Mouse (Mus musculus) limb, embryonic 12.5 days (tissue): ENCODE measurements around the gene Mgat4e. TPM values are rescaled to one million over a fixed set of nuclear protein-coding genes. Genes with fewer than 3 reads are reported as not detected.

Experiments
- ATAC-seq: fragments of 200-750 bp; cut with Nextera tagmentation; 2 replicates; pipeline ENCODE4 v1.8.0; 2017; ENCODE audit warnings: low read depth, moderate TSS enrichment; ENCODE audit not compliant: insufficient number of reproducible peaks, insufficient read depth, low FRiP score, low TSS enrichment
- H3K27ac ChIP-seq: fragments of 300-500 bp; sonication (generic); 2 replicates; pipeline ENCODE4 v1.5.1; 2016; ENCODE audit warnings: mild to moderate bottlenecking, moderate library complexity
- H3K27me3 ChIP-seq: fragments of 300-500 bp; sonication (generic); 2 replicates; pipeline ENCODE4 v1.6.1; 2016; ENCODE audit warnings: mild to moderate bottlenecking, moderate library complexity
- H3K36me3 ChIP-seq: fragments of 300-500 bp; sonication (generic); 2 replicates; pipeline ENCODE4 v1.6.1; 2016; ENCODE audit warnings: mild to moderate bottlenecking, moderate library complexity
- H3K4me1 ChIP-seq: fragments of 300-500 bp; sonication (generic); replicated peaks from 2 replicates; pipeline ENCODE4 v1.6.1; 2016
- H3K4me2 ChIP-seq: fragments of 300-500 bp; sonication (generic); 2 replicates; pipeline ENCODE4 v1.6.1; 2016; ENCODE audit warnings: mild to moderate bottlenecking, moderate library complexity
- H3K4me3 ChIP-seq: fragments of 300-500 bp; sonication (generic); replicated peaks from 2 replicates; pipeline ENCODE4 v1.5.1; 2016; ENCODE audit warnings: mild to moderate bottlenecking
- H3K9ac ChIP-seq: fragments of 300-500 bp; sonication (generic); replicated peaks from 2 replicates; pipeline ENCODE4 v1.6.1; 2016; ENCODE audit warnings: mild to moderate bottlenecking, moderate library complexity
- H3K9me3 ChIP-seq: fragments of 300-500 bp; sonication (generic); 2 replicates; pipeline ENCODE4 v1.6.1; 2016; ENCODE audit warnings: mild to moderate bottlenecking, moderate library complexity
- WGBS: fragments of 180-500 bp; shearing (Covaris S2); methylation state at CpG from one replicate; pipeline ENCODE4 v1.1.7; 2016; 5-methylcytosine and 5-hydroxymethylcytosine counted together
- polyA plus RNA-seq: library from polyadenylated mRNA; unstranded; fragments of >200 nt; fragmentation: Nextera tagmentation; extraction: Ambion mirVana; gene quantifications from 2 replicates; pipeline ENCODE4 v1.2.1, GENCODE M21; 2016

The Mgat4e gene
- polyA plus RNA-seq, 1 experiment from 2014 or later = not detected

DNA sequence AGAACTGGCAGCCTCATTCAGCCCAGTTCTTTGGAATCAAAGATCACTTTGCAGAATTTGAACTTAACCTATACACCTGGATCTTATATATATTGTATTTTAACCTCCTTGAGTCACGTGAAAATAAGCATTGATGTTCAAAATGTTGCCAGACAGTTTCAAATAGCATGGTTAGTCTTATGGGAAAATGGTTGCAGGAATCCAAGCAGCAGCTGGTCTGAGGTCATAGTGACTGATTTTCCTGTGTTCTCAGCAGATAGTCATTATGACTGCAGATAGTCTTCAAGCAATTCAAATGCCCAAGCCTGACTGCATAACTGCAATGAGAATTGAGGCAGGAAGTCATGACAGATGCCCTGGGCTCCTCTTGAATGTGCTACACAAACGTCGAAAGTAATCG is 37.3 kb downstream of the Mgat4e start:
- Histone ChIP-seq H3K27me3 (peaks cover 38% of the 10 kb centered on the region), H3K9ac (no peak overlapping the region), H3K4me1 (peaks cover 30% of the 10 kb centered on the region), H3K36me3 (peaks cover 19% of the 10 kb centered on the region), H3K4me2 (no peak overlapping the region), H3K4me3 (no peak overlapping the region), H3K27ac (no peak overlapping the region), H3K9me3 (no peaks in the 10 kb centered on the region)
- 53% methylated on average over 4 of the region's 4 CpGs for WGBS
- no peak for ATAC-seq

DNA sequence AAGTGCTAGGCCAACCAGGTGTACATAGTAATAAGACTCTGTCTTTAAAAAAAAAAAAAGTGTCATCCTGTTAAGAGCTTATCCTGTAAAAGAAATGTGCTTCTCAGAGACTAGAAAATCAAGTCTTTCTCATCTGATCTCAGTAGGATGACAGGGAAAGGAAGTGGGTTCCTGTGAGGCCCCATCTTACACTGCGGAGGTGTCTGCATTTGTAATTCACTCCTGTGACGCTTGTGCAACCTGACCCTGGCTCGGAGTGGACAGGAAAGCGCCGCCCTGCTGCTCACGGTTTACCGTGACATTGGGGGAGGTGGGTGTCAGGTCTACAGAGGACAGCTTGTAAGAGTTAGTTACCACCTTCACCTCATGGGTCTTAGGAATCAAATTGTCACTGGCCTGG is 39.5 kb downstream of the Mgat4e start:
- 35% methylated on average over 7 of the region's 7 CpGs for WGBS

GRCm38 (mm10) chr1:134506201-134506600 is 43.3 kb downstream of the Mgat4e start:
- H3K9ac ChIP-seq = no peak overlapping the region
- H3K27ac ChIP-seq = no peak overlapping the region
- peaks cover 49% of the 10 kb centered on the region for H3K36me3 ChIP-seq
- no peak for ATAC-seq
- 87% methylated on average over 8 of the region's 8 CpGs for WGBS
- no peak overlapping the region for H3K4me3 ChIP-seq
- H3K27me3 ChIP-seq = no peaks in the 10 kb centered on the region
- H3K4me2 ChIP-seq = no peak overlapping the region
- no peaks in the 10 kb centered on the region for H3K9me3 ChIP-seq
- no peaks in the 10 kb centered on the region for H3K4me1 ChIP-seq

More for the DNA sequence above, 39.5 kb downstream of the Mgat4e start:
- Histone ChIP-seq H3K4me3 (no peak overlapping the region), H3K9me3 (no peaks in the 10 kb centered on the region), H3K27ac (no peak overlapping the region), H3K9ac (no peak overlapping the region), H3K4me2 (no peak overlapping the region), H3K4me1 (peaks cover 14% of the 10 kb centered on the region), H3K36me3 (peaks cover 37% of the 10 kb centered on the region), H3K27me3 (peaks cover 36% of the 10 kb centered on the region)
- ATAC-seq = no peak

GRCm38 (mm10) chr1:134500916-134501315 is 48.6 kb downstream of the Mgat4e start:
- peaks cover 2% of the 10 kb centered on the region; the same call in 1 of the 2 replicates for H3K4me1 ChIP-seq
- no peak overlapping the region for H3K4me2 ChIP-seq
- no peak overlapping the region for H3K9ac ChIP-seq
- H3K36me3 ChIP-seq = peaks cover 33% of the 10 kb centered on the region
- WGBS = 100% methylated on average over 1 of the region's 1 CpGs
- no peak for ATAC-seq
- H3K27me3 ChIP-seq = no peaks in the 10 kb centered on the region
- H3K27ac ChIP-seq = no peak overlapping the region
- H3K4me3 ChIP-seq = no peak overlapping the region
- no peaks in the 10 kb centered on the region for H3K9me3 ChIP-seq

GRCm38 (mm10) chr1:134495991-134496390 is 53.5 kb downstream of the Mgat4e start:
- Histone ChIP-seq H3K4me3 (0 out of 2 replicates have a peak overlapping the region, but pooled peaks have one; percentile 4), H3K9ac (no peak overlapping the region; the same call in 1 of the 2 replicates), H3K4me1 (peaks cover 14% of the 10 kb centered on the region), H3K27ac (no peak overlapping the region), H3K4me2 (peak overlapping the region; percentile 64), H3K27me3 (no peaks in the 10 kb centered on the region), H3K36me3 (peaks cover 18% of the 10 kb centered on the region), H3K9me3 (no peaks in the 10 kb centered on the region)
- 83% methylated on average over 10 of the region's 10 CpGs for WGBS
- ATAC-seq = no peak

- ATAC-seq = no peak
- Histone ChIP-seq H3K4me2 (peak overlapping the region; percentile 64), H3K4me3 (peak overlapping the region; percentile 72), H3K9me3 (no peaks in the 10 kb centered on the region), H3K36me3 (peaks cover 21% of the 10 kb centered on the region), H3K27ac (peak overlapping the region; percentile 92), H3K9ac (peak overlapping the region; percentile 64), H3K4me1 (peaks cover 14% of the 10 kb centered on the region), H3K27me3 (no peaks in the 10 kb centered on the region)
- WGBS = 24% methylated on average over 5 of the region's 5 CpGs
Observed at GRCm38 (mm10) chr1:134495216-134495539, 54.3 kb downstream of the Mgat4e start.

DNA sequence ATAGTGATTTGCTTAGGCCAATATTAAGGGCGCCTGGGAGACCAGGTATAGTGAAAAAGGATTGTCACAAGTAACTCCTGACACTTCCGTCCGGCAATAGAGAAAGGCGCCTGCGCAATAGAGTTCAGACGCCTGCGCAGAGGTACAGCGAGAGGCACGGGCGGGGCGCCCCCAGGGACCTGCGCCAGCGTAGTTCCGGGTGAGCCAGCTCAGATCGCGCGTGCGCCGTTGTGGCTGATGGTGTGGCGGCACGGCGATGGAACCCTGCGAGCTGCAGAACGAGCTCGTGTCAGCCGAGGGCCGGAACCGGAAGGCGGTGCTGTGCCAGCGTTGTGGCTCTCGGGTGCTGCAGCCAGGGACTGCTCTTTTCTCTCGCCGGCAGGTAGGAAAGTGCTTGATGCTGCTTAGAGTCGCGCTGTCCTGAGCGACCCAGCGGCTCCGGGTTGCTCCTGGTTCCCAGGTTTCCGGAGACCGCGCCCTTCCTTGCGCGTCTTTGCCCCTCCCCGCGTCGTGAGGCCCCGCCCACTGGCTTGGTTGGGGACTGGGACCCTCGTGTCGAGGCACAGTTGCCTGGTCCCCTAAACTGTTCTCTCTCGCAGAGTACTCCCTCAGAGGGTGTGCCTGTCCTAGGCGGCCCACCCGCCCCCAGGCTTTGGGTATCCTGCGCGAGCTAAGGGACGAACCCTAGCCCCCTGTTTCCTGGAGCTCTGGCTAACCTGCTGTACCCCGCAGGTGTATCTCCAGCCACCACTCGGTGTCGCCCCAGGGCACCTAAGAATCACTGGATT is 54.9 kb downstream of the Mgat4e start, which contains the start of gene Rabif:
TSS of gene Rabif (plus strand) at position 221 of the 788 bp plus-strand sequence.
- ATAC-seq = peak; percentile 97

DNA sequence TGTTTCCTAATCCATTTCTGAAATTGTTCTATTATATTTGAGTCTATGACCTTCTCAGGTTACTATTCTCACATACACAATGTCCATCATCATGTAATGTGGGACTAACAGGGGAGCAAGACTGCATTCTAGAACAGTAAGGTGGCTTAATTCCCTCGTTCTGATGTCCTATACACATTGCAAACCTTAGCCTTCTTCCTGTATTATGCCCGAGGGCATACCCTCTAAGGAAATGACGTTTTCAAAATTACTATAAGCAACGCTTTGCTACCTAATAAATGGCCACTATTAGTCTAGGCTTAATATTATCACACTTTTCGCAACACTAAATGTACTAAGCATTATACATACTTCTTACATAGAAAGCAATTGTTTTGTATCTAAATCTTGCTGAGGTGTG is 55.5 kb downstream of the Mgat4e start:
- WGBS = 30% methylated on average over 5 of the region's 5 CpGs
- peak overlapping the region; percentile 92 for H3K27ac ChIP-seq

More for the DNA sequence above, 54.9 kb downstream of the Mgat4e start, which contains the start of gene Rabif:
- Histone ChIP-seq H3K9ac (peak within 1 kb of the TSS; percentile 64), H3K27me3 (no peaks in the 10 kb centered on the region), H3K9me3 (no peaks in the 10 kb centered on the region), H3K27ac (peak within 1 kb of the TSS; percentile 92), H3K4me3 (peak within 1 kb of the TSS; percentile 72), H3K36me3 (peaks cover 24% of the 10 kb centered on the region), H3K4me2 (peak within 1 kb of the TSS; percentile 64), H3K4me1 (peaks cover 14% of the 10 kb centered on the region)
- under 1% methylated on average over 58 of the region's 58 CpGs for WGBS

DNA sequence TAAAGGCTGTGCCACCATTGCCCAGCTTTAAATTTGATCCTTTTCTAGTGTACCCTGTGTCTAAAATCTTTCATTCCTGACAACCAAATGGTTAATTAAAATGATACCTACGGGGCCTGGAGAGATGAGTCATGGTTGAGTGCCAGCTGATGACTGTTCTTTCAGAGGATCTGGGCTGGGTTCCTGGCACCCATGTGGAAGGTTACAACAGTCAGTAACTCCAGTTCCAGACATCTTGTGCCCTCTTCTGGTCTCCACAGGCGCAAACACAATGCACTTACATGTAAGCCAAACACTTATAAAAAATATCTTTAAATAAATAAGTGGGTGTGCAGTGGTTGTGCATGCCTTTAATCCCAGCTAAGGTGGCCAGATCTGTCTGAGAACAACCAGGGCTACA is 56.0 kb downstream of the Mgat4e start:
- no peak for ATAC-seq

More for the DNA sequence above, 55.5 kb downstream of the Mgat4e start:
- peak overlapping the region; percentile 64 for H3K4me2 ChIP-seq
- no peak; the same call in 1 of the 2 replicates for ATAC-seq
- peaks cover 14% of the 10 kb centered on the region for H3K4me1 ChIP-seq
- H3K36me3 ChIP-seq = peaks cover 31% of the 10 kb centered on the region
- peak overlapping the region; percentile 72 for H3K4me3 ChIP-seq
- H3K9ac ChIP-seq = peak overlapping the region; percentile 64; the same call in 1 of the 2 replicates
- no peaks in the 10 kb centered on the region for H3K27me3 ChIP-seq
- H3K9me3 ChIP-seq = no peaks in the 10 kb centered on the region

GRCm38 (mm10) chr1:134492276-134492675 is 57.2 kb downstream of the Mgat4e start:
- ATAC-seq = no peak
- H3K4me2 ChIP-seq = no peak overlapping the region
- H3K36me3 ChIP-seq = peaks cover 41% of the 10 kb centered on the region
- 78% methylated on average over 7 of the region's 7 CpGs for WGBS
- no peaks in the 10 kb centered on the region for H3K9me3 ChIP-seq
- no peak overlapping the region for H3K4me3 ChIP-seq
- no peaks in the 10 kb centered on the region for H3K27me3 ChIP-seq
- H3K9ac ChIP-seq = no peak overlapping the region
- no peak overlapping the region for H3K27ac ChIP-seq
- H3K4me1 ChIP-seq = peaks cover 14% of the 10 kb centered on the region

More for the DNA sequence above, 56.0 kb downstream of the Mgat4e start:
- no peak overlapping the region for H3K27ac ChIP-seq
- no peak overlapping the region; the same call in 1 of the 2 replicates for H3K4me3 ChIP-seq
- peaks cover 14% of the 10 kb centered on the region for H3K4me1 ChIP-seq
- H3K4me2 ChIP-seq = peak overlapping the region; percentile 64
- peaks cover 31% of the 10 kb centered on the region for H3K36me3 ChIP-seq
- no peak overlapping the region for H3K9ac ChIP-seq
- H3K27me3 ChIP-seq = no peaks in the 10 kb centered on the region
- no peaks in the 10 kb centered on the region for H3K9me3 ChIP-seq
- WGBS = 87% methylated on average over 2 of the region's 2 CpGs
